Mouse (Mus musculus) olfactory bulb, adult 2 months (tissue): Measurements from ENCODE around the gene Pde8b. TPM values are rescaled to one million over a fixed set of nuclear protein-coding genes. Genes with fewer than 3 reads are reported as not detected.

Source experiments
- H3K27ac ChIP-seq: fragments of 200-500 bp; 2 replicates; pipeline ENCODE4 v1.5.1; 2012; ENCODE audit warnings: low read depth, low read length; ENCODE audit not compliant: insufficient read depth
- H3K4me1 ChIP-seq: fragments of 200-500 bp; 2 replicates; pipeline ENCODE4 v1.6.1; 2012; ENCODE audit warnings: low read length; ENCODE audit not compliant: control insufficient read depth, insufficient read depth
- H3K4me3 ChIP-seq: fragments of 200-500 bp; 2 replicates; pipeline ENCODE4 v1.5.1; 2012; ENCODE audit warnings: mild to moderate bottlenecking, low read depth, low read length, moderate library complexity; ENCODE audit not compliant: insufficient read depth
- CTCF ChIP-seq: fragments of 200-500 bp; IDR thresholded peaks from 2 replicates; pipeline ENCODE4 v1.5.1; 2012; ENCODE audit warnings: low read depth, mild to moderate bottlenecking, low read length, moderate library complexity; ENCODE audit not compliant: insufficient read depth
- POLR2A ChIP-seq: fragments of 200-500 bp; IDR thresholded peaks from 2 replicates; pipeline ENCODE4 v1.6.1; 2012; ENCODE audit warnings: mild to moderate bottlenecking, low read depth, low read length, moderate library complexity; ENCODE audit not compliant: insufficient read depth
- WGBS: fragments of 180-500 bp; shearing (Covaris S2); methylation state at CpG from one replicate; pipeline ENCODE4 v1.1.7; 2018; 5-methylcytosine and 5-hydroxymethylcytosine counted together
- polyA plus RNA-seq: library from polyadenylated mRNA; stranded (reverse); fragments of >200 nt; gene quantifications from 2 replicates; pipeline ENCODE4 v1.2.4, GENCODE M21; 2012; ENCODE audit warnings: low replicate concordance; ENCODE audit not compliant: missing spikeins, insufficient read depth, insufficient read length

Pde8b gene
- polyA plus RNA-seq, 1 experiment: not detected

GRCm38 (mm10) chr13:95131848-95132247 lies 118.3 kb downstream of the Pde8b start:
- 15% methylated on average over 4 of the region's 4 CpGs for WGBS
- Histone ChIP-seq H3K27ac (no peak overlapping the region), H3K4me1 (no peaks in the 10 kb centered on the region), H3K4me3 (no peak overlapping the region)
- TF ChIP-seq CTCF (no peak), POLR2A (no peak)

GRCm38 (mm10) chr13:95131041-95131440 lies 119.1 kb downstream of the Pde8b start:
- WGBS: 84% methylated on average over 1 of the region's 1 CpGs
- H3K27ac ChIP-seq: no peak overlapping the region
- no peak overlapping the region for H3K4me3 ChIP-seq
- no peaks in the 10 kb centered on the region for H3K4me1 ChIP-seq
- TF ChIP-seq POLR2A (no peak), CTCF (no peak)

GRCm38 (mm10) chr13:95127288-95127687 lies 122.8 kb downstream of the Pde8b start:
- no peak overlapping the region for H3K4me3 ChIP-seq
- TF ChIP-seq CTCF: no peak
- TF ChIP-seq POLR2A: no peak
- WGBS: 78% methylated on average over 10 of the region's 10 CpGs
- H3K4me1 ChIP-seq: no peaks in the 10 kb centered on the region
- no peak overlapping the region for H3K27ac ChIP-seq

- H3K27ac ChIP-seq: no peak overlapping the region
- H3K4me3 ChIP-seq: no peak overlapping the region
- 87% methylated on average over 10 of the region's 10 CpGs for WGBS
- H3K4me1 ChIP-seq: no peaks in the 10 kb centered on the region
- no peak for TF ChIP-seq POLR2A
- no peak for TF ChIP-seq CTCF
Measured at GRCm38 (mm10) chr13:95126801-95127200, 123.3 kb downstream of the Pde8b start.

GRCm38 (mm10) chr13:95125546-95126215 lies 124.5 kb downstream of the Pde8b start:
- Histone ChIP-seq H3K4me1 (no peaks in the 10 kb centered on the region), H3K27ac (no peak overlapping the region), H3K4me3 (no peak overlapping the region)
- no peak for TF ChIP-seq CTCF
- whole genome bisulfite sequencing: 87% methylated on average over 4 of the region's 4 CpGs

GRCm38 (mm10) chr13:95120570-95120969 lies 129.6 kb downstream of the Pde8b start:
- H3K4me1 ChIP-seq: no peaks in the 10 kb centered on the region
- TF ChIP-seq POLR2A: no peak
- TF ChIP-seq CTCF: no peak
- no peak overlapping the region for H3K4me3 ChIP-seq
- no peak overlapping the region for H3K27ac ChIP-seq
- 71% methylated on average over 4 of the region's 4 CpGs for WGBS

- Histone ChIP-seq H3K4me3 (no peak overlapping the region), H3K4me1 (no peaks in the 10 kb centered on the region), H3K27ac (no peak overlapping the region)
- TF ChIP-seq POLR2A (no peak), CTCF (no peak)
- 44% methylated on average over 5 of the region's 5 CpGs for WGBS
Measured at GRCm38 (mm10) chr13:95113763-95114162, 136.4 kb downstream of the Pde8b start.

- 80% methylated on average over 3 of the region's 3 CpGs for WGBS
Measured at GRCm38 (mm10) chr13:95109555-95109954, 140.6 kb downstream of the Pde8b start.

GRCm38 (mm10) chr13:95108035-95108434 lies 142.1 kb downstream of the Pde8b start:
- no peak for TF ChIP-seq CTCF
- TF ChIP-seq POLR2A: no peak
- H3K4me1 ChIP-seq: peaks cover 2% of the 10 kb centered on the region; the same call in 1 of the 2 replicates
- 69% methylated on average over 7 of the region's 7 CpGs for WGBS
- no peak overlapping the region for H3K4me3 ChIP-seq
- H3K27ac ChIP-seq: no peak overlapping the region

More at GRCm38 (mm10) chr13:95109555-95109954, 140.6 kb downstream of the Pde8b start:
- Histone ChIP-seq H3K4me3 (no peak overlapping the region), H3K27ac (no peak overlapping the region), H3K4me1 (0 out of 2 replicates have a peak, but pooled peaks cover 2% of the 10 kb centered on the region)
- TF ChIP-seq CTCF: no peak

GRCm38 (mm10) chr13:95104865-95105264 lies 145.3 kb downstream of the Pde8b start:
- Histone ChIP-seq H3K4me3 (no peak overlapping the region), H3K4me1 (peaks cover 2% of the 10 kb centered on the region; the same call in 1 of the 2 replicates), H3K27ac (no peak overlapping the region)
- TF ChIP-seq POLR2A: no peak
- no peak for TF ChIP-seq CTCF
- WGBS: 76% methylated on average over 4 of the region's 4 CpGs
